Mouse (Mus musculus) heart, postnatal 0 days (tissue): ENCODE data around the gene Gm498.

Source experiments
- CTCF ChIP-seq: IDR thresholded peaks from 2 replicates; pipeline ENCODE4 v1.5.1; 2016; ENCODE audit warnings: antibody characterized with exemption, control low read depth, low read depth
- EP300 ChIP-seq: IDR thresholded peaks from 2 replicates; pipeline ENCODE4 v1.6.1; 2016; ENCODE audit warnings: antibody characterized with exemption, low read depth

GRCm38 (mm10) chr7:143868874-143869273 is 2.2 kb downstream of the Gm498 start:
- no peak for TF ChIP-seq CTCF
- TF ChIP-seq EP300 = no peak
